Mouse (Mus musculus) liver, adult (tissue): Measurements from ENCODE around the gene Ywhag.

Experiments used
- GATA4 ChIP-seq: IDR thresholded peaks from 2 replicates; pipeline ENCODE4 v1.6.1; 2014; ENCODE audit warnings: mild to moderate bottlenecking, low read length; ENCODE audit not compliant: insufficient replicate concordance

The Ywhag gene

DNA sequence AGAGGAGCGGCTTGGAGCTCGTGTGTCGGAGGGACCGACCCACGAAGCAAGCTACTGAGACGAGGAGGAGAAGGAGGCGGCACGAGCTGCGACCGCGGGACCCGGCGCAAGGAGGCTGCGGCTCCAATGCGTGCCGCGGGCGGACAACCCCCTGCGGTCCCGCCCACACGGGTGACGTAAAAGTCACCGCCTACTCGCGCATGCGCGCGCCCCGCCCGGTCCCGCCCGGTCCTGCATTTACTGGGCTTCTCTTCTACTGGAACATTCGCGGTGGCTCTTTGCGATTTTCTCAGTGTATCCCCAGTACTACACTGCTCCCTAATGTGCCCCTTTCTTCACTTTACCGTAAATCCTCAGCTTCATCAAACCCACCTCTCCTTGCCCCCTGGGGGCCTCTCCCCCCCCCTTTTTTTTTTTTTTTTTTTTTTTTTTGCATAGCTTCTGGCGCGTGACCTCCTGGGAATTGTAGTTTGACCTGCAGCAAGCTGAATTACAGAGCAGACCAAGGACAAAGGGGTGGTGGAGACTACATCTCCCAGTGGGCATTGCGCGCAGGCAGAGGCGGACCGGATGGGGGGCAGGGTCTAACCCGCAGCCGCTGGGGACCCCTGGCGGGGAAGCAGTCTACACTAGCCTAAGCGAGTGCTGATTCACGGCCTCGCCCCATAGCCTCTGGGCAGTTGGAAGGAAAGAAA, at the start of gene Ywhag:
Gene Ywhag, minus strand, starts transcription at position 136 of the 695 bp plus-strand sequence.
- peak; percentile 13; the same call in 1 of the 2 replicates for TF ChIP-seq GATA4

GRCm38 (mm10) chr5:135982398-135982797, 48.0 kb upstream of the Ywhag start:
- TF ChIP-seq GATA4 = no peak

- TF ChIP-seq GATA4 = no peak
Observed at GRCm38 (mm10) chr5:135979904-135980303, 45.5 kb upstream of the Ywhag start, which contains the start of gene Zp3. Zp3 (plus strand) TSS chr5:135980099.

DNA sequence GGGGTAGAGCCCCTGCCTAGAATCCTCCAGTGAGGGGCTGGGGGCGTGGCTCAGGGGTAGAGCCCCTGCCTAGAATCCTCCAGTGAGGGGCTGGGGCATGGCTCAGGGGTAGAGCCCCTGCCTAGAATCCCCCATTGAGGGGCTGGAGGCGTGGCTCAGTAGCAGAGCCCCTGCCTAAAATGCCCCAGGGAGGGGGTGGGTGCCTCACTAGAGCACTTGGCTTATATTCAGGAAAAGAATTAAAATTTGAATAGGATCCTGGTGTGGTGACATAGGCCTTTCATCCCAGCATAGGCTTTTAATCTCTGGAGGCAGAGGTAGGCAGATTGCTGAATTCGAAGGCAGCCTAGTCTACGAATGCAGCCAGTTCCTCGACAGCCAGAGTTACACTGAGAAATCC, 45.0 kb upstream of the Ywhag start:
- TF ChIP-seq GATA4 = no peak

GRCm38 (mm10) chr5:135975893-135976668, 41.7 kb upstream of the Ywhag start:
- TF ChIP-seq GATA4 = no peak

DNA sequence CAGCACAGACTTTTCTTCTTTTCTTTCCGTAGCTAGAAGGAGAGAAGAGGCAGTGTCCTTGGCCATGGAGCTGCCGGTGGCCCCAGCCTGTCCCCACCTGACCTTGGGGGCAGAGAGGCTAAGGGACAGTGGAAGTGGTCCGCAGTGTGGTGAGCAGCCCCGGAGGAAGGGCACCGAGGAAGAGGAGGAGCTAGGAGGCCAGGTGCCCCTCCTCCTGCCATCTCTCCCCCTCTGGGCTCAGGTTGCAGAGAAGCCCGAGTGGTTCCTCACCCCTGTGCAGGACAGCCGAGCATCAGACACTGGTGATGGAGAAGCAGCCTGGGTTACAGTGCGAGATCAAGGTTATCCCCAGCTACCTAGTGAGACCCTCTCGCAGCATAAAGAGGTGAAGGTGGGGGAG, 39.9 kb upstream of the Ywhag start, which contains the start of gene Ssc4d:
Gene Ssc4d, minus strand, starts transcription at position 167 of the 400 bp plus-strand sequence.
- no peak for TF ChIP-seq GATA4

GRCm38 (mm10) chr5:135971876-135972275, 37.5 kb upstream of the Ywhag start:
- no peak for TF ChIP-seq GATA4

DNA sequence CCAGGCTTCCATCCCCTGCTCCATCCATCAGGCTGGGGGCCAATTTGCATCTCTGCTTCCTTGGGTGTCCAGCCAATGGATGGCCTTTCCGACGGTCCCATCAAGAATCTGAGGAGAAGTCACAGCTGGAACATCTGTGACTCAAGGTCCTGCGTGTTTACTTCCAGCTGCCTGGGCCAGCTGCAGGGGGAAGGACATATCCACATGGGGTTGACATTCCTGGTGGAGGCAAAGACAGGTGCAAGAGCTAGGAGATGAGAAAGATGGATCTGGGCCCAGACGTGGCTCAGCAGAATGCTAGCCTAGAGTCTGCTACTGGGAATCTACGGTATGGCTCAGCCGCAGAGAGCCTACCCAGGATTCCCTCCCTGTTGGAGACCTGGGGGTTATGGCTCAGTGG, 35.8 kb upstream of the Ywhag start:
- TF ChIP-seq GATA4 = no peak

- no peak for TF ChIP-seq GATA4
Observed at GRCm38 (mm10) chr5:135968781-135969180, 34.4 kb upstream of the Ywhag start.

DNA sequence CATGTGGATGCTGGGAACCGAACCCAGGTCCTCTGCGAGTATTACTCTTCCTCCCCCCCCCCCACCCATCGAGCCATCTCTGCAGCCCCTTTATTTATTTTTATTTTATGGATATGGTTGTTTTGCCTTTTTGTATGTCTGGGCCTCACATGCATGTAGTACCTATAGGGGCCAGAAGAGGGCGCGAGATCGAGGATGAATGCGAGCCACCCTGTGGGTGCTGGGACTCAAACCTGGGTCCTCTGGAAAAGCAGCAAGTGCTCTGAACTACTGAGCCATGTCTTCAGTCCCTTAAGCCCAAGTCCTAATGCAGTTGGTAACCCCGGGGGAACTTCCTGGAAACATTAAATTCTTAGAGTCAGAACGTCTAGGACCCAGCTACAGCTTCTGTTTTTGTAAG, 32.5 kb upstream of the Ywhag start:
- TF ChIP-seq GATA4 = no peak

- TF ChIP-seq GATA4 = no peak
Observed at GRCm38 (mm10) chr5:135965501-135965930, 31.1 kb upstream of the Ywhag start.

DNA sequence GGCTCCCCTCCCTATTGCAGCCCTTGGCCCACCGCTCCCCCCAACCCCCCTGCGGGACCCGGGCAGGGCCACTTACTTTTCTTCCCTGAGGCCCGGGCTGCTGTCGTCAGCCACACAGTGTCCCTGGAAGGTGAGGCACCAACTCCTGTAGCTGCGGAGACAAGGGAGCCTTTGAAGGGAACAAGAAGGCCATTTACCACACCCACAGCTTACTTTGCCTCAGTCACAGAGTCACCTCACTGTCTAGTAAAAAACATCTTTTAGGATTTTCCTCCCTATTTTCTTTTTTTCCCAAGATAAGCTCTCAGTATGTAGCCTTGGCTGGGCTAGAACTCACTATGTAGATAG, 28.8 kb upstream of the Ywhag start:
- TF ChIP-seq GATA4 = no peak

DNA sequence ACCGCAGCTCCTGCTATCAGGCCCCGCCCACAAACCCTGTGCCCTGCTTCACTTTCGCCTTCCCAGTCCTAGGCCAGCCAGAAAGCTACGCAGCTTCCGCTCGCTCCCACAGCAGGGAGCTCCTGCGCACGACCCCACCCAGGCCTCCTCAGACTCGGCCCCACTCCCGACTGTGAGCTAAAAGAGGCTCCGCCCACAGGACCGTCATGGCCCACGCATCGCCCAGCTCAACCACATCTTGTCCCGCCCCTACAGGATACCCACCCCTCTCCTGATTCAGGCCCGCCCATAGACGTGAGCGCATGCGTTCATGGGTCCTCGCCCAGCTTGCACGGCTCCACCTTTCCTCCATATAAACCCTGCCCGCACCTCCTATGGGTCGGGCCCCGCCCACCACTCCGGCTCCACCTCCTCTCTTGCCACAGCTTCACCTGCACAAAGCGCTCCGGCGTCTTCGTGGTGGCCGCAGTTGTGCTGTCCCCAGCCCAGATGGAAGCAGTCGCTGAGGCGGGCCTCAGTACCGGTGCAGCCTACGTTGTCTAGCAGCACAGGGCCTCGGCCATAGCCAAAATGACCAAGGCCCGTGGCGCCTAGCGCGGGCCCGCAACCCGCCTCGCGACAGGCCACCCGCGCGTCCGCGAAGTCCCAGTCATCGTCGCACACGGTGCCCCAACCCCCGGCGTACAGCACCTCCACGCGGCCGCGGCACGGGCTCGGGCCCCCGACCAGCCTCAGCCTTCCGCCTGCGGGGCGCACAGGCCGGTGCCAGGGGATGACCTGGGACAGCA, 28.3 kb upstream of the Ywhag start:
- peak; percentile 67; the same call in 1 of the 2 replicates for TF ChIP-seq GATA4

DNA sequence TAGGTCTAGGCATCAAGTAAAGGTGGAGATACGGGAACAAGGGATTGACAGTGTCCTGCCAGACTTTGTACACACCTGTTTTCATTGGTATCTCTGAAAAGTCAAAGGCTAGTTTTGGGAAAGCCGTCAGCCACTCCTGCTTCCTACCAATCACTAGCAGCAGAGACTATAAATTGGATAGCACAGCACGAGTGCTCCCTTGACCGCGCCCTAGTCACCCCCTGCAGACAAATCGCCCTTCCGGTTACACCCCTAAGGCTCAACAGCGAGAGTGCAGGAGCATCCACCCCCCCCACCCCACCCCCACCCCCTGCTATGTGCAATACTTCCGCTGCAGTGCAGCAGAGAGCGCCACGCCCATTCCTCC, 27.7 kb upstream of the Ywhag start:
- TF ChIP-seq GATA4 = no peak

GRCm38 (mm10) chr5:135960909-135961635, 26.7 kb upstream of the Ywhag start:
- TF ChIP-seq GATA4 = no peak

- no peak for TF ChIP-seq GATA4
Observed at GRCm38 (mm10) chr5:135959911-135960310, 25.5 kb upstream of the Ywhag start.

DNA sequence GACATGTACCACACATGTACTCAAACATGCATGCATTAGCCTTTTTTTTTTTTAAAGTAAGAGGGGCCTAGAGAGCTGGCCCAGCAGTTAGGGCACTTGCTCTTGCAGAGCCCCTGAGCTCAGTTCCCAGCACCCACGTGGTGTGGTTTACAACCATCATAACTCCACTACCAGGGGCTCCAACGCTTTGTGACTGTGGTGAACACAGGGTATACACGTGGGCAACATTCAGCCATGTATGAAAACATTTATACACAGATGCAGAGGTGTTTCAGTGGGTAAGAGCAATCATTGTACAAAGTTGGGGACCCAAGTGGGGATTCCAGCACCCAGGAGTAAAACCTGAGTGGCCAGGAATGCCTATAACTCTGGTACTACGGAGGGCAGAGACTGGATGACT, 24.0 kb upstream of the Ywhag start:
- no peak for TF ChIP-seq GATA4
